Mouse (Mus musculus): ENCODE data around the gene Sparcl1. TPM values are rescaled to one million over a fixed set of nuclear protein-coding genes. Genes with fewer than 3 reads are reported as not detected.

Gene Sparcl1
- polyA plus RNA-seq, 2 experiments from 2014 or later: not detected

DNA sequence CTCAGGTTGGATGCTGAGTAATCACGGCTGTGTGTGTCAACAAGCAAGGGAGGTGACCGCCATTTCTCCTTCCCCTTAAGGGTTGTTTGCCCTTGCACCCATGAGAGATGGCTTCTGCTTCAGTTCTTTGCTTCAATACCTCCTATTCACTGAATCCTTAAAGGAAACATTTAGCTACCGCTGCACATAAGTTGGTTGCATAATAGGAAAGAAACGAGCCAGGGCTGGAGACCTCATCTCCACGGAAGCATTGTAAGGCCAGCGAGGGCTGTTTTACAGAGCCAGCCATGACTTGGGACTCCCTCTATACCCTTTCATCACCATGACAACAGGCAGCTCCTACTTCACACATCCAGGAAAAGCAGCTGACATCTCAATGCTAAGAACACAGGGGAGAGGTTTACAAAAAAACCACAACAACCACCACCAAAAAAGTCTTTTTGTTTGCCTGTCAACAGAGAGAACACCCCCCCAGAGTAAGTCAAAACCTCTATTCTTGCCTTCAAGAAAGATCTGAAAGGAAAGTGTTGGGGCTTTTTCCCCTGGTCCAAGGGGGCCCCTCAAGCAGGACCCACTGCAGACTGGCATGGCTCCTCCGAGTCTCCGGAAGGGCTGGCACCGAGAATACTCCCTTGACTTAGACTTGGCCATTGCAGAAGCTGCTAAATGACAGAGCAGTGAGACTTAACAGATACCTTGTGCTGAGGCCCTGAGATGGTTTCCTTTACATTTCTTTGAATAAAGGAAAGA, 3.2 kb downstream of the Sparcl1 start:
- ATAC-seq: no peak

DNA sequence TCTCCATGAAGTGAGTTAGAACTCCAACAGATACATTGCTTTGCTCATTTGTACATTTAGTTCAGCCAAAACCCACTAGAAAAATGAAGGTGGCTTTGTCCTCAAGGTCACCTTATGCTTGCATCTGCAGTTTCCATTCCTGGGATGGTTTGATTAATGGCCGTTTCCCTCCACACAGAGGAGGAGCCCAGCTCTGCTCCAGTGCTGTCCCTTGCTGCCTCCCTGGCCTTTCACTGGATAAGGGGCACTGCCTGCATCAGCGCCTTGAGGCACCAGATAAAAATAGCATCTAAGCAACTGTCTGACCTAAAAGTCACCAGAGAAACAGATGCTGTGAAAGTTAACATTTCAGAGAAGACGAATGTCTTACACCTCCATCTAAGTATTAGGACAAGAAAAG, 4.0 kb downstream of the Sparcl1 start:
- ATAC-seq: no peak

- ATAC-seq: no peak
Observed at GRCm38 (mm10) chr5:104108879-104109369, 4.6 kb downstream of the Sparcl1 start.

GRCm38 (mm10) chr5:104108127-104108875, 5.2 kb downstream of the Sparcl1 start:
- no peak for ATAC-seq

- ATAC-seq: no peak
Observed at GRCm38 (mm10) chr5:104104111-104104510, 9.4 kb downstream of the Sparcl1 start.

GRCm38 (mm10) chr5:104103171-104103570, 10.4 kb downstream of the Sparcl1 start:
- ATAC-seq: no peak

GRCm38 (mm10) chr5:104101678-104102531, 11.6 kb downstream of the Sparcl1 start:
- no peak for ATAC-seq

- ATAC-seq: no peak
Observed at GRCm38 (mm10) chr5:104096078-104096938, 17.2 kb downstream of the Sparcl1 start.

GRCm38 (mm10) chr5:104095416-104096077, 18.0 kb downstream of the Sparcl1 start:
- ATAC-seq: no peak

DNA sequence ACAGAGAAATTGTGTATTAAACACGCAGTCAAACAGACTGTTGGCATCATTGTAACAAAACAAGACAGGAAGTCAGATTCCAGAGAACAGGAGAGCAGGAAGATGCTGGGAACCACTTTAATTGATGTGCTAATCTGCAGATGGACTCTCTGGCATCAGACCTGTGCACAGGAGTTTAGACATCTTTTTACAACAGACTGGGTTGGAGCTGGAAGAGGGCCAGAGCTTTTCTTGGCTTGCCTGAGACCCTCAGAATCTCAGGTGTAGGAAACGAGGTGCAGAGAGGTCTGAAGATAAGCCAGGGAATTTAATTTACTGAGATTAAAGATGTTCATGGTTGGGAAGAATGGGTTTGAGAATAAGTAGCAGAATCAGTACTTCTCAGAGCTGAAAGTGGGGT, 23.8 kb downstream of the Sparcl1 start:
- ATAC-seq: no peak

DNA sequence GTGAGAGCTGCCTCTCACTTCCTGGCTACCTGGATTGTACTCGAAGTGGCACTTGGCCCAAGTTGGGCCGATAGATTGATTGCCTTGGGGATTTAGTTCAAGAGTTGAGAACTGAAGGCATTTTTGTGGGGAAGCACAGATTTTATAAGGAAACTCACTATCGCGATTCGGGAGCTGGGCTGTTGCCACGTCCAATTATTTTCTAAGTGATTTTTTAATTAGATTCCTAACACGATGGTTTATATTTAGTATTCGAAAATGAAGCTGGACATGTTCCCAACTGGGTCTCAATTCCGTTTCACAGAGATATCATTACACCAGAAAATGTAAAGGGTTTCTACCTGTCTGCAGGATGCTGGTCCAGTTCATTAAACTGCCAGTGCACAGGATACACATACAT, 28.2 kb downstream of the Sparcl1 start:
- no peak for ATAC-seq

DNA sequence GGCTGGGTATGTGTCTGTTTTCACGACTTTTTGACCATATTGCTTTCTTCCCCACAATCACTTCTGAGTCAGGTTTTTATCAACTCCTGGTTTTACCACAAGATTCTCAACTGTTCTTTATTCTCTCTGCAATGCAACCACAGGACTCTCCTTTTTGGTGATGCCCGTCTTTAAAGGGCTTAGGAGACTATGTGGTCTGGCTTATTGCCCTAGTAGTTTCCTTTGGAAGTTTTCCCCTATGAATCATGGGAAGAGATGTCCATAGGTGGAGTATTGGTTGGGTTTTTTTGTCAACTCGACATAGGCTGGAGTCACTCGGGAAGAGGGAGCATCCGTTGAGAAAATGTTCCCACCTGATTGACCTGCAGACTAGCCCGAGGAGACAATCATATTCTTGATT, 32.8 kb downstream of the Sparcl1 start:
- ATAC-seq: no peak

- ATAC-seq: no peak
Observed at GRCm38 (mm10) chr5:104077508-104077907, 36.0 kb downstream of the Sparcl1 start, which contains the start of gene Gm17660. Gm17660 (minus strand) TSS chr5:104077608.

DNA sequence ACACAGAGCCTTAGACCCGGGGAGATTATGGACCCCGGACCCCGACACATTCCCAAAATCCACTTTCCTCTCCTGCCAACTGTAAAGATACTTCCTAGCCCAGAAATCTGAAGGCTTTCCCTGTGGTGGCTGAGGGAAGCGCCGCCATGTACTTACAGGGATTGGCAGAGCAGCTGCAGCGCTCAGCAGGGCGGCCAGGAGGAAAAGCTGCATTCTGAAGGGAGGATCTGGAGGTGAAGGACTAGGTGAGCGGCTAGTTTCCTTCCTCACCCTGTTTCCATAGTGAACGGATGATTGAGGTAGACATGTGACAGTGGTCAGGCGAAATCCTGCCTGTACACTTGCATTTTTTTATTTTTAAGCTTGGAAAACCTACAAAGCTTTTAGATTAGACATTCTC, 37.2 kb downstream of the Sparcl1 start:
- ATAC-seq: no peak

DNA sequence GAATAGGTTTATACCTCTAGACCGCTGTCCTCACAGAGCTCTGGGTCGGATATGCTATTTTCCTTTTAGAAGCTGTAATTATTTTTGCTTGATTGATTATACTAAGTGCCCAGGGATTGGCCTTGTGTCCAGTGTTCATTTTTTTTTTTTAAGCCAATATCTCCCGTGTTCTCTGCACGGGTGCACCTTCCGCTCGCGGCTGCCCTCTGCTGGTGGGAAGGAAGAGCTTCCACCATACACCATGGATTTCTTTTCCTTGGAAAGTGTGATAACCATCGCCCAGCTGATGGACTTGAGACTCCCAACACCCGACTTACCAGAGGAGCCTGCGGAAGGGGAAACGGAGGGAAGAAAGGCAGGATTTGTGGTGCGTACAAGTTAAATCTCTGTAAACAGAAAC, 39.1 kb downstream of the Sparcl1 start:
- no peak for ATAC-seq

GRCm38 (mm10) chr5:104073602-104074001, 39.9 kb downstream of the Sparcl1 start:
- no peak for ATAC-seq

DNA sequence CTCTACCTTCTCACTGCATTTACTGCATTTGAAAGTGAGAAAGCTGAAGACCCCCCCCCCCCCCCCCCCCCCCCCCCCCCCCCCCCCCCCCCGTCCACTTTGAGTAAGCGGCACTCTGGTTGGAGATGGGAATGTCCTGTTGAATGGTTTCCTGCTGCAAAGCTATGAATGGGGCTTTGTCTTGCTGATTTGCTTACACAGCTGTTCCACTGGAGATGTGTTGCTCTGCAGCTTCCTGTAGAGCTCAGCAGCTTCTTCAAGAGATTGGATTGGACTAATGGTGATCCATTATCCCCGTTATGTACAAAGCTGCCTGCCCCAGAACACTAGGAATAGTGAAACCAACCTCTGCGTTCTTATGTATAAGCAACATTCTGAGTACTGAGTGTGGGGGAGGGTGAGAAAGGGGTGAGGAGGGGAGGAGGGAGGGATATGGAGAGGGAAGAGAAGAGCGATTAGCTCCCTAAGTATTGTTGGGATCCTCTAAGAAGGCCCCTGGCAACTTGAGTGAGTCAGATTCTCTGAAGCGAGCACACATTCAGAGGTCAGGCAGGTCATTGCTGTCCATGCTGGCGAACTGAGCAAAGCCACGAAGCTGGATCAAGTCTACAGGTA, 41.2 kb downstream of the Sparcl1 start:
- no peak for ATAC-seq

DNA sequence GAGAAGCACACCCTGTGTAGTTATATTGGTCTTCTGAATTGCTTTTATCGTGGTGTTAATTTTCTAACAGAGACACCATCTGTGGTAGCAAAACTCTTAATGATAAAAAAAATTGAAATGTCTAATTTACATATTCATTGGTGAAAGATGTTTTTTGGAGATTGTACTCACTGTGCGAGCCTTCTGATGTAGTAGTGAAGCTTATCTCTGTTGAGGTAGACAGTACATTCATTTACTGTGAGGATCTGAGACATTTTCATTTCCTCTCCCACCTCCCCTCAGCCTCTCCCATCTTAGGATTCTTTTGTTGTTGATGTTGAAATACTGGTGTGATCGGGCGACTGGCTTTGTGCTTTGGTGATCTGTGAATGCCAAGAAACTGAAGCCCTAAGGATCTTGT, 42.5 kb downstream of the Sparcl1 start:
- no peak for ATAC-seq

DNA sequence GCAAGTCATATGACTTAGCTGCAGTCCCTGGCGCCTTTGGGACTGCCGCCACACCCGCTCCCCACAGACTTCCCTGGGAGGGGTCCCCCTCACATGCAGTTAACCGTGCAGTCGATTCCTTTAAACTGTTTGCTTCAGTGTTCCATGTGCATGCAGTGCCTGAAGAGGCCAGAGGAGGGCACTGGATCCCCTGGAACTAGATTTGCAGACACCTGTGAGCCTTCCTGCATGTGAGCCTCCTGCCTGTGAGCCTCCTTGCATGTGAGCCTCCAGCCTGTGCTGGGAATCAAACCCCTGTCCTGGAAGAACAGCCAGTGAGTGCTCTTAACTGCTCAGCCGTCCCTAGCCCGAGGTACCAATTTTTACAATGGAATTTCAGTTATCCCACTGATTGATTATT, 44.8 kb downstream of the Sparcl1 start:
- ATAC-seq: peak; percentile 57

GRCm38 (mm10) chr5:104062773-104063551, 50.6 kb downstream of the Sparcl1 start:
- no peak for ATAC-seq

Measured in activated CD4-positive, CD25-positive, alpha-beta regulatory T cell, adult 4 months (primary cell).